Mouse (Mus musculus) layer of hippocampus, postnatal 25 days (tissue): ENCODE data around the gene Cd300c2. TPM values are rescaled to one million over a fixed set of nuclear protein-coding genes. Genes with fewer than 3 reads are reported as not detected.
"Not testable (repeated sequence)": the region's sequence is repeated elsewhere in the genome, so short reads cannot be mapped to it uniquely, and the experiment has no call there.

Experiments used
- DNase-seq, 2 experiments: peaks; one replicate each; pipeline ENCODE4 v3.0.0; 2022; ENCODE audit warnings: mixed read lengths in 2 of 2, low spot score in 1 of 2; ENCODE audit errors: extremely low spot score in 1 of 2
- total RNA-seq, 2 experiments: library from RNA; stranded (reverse); gene quantifications; 2 replicates each; pipeline ENCODE4 v1.2.3; 2021

The Cd300c2 gene
- total RNA-seq: 1 to 10 TPM; 4.1 to 4.5 TPM

- DNase-seq: no peak
Measured at GRCm38 (mm10) chr11:115001474-115002040, at the start of gene Cd300c2. Cd300c2 (minus strand) TSS chr11:115001880.

- peak in 1 of 2 experiments; percentile 22 for DNase-seq
Measured at GRCm38 (mm10) chr11:115049282-115049895, 47.7 kb upstream of the Cd300c2 start.

- DNase-seq: no peak
Measured at GRCm38 (mm10) chr11:115048259-115048658, 46.6 kb upstream of the Cd300c2 start, which contains the start of gene Cd300ld3. Cd300ld3 (minus strand) TSS chr11:115048409.

GRCm38 (mm10) chr11:115037669-115038068, 36.0 kb upstream of the Cd300c2 start, which contains the start of gene Cd300ld5:
Cd300ld5 (minus strand) TSS chr11:115037769.
- not testable (repeated sequence) for DNase-seq

- not testable (repeated sequence) for DNase-seq
Measured at GRCm38 (mm10) chr11:115026912-115027311, 25.2 kb upstream of the Cd300c2 start, which contains the start of gene Cd300ld4. Cd300ld4 (minus strand) TSS chr11:115027012.

GRCm38 (mm10) chr11:115016093-115016492, 14.4 kb upstream of the Cd300c2 start, which contains the start of gene Cd300ld2:
Cd300ld2 (minus strand) TSS chr11:115016193.
- DNase-seq: not testable (repeated sequence)

- DNase-seq: no peak
Measured at GRCm38 (mm10) chr11:115004070-115004469, 2.4 kb upstream of the Cd300c2 start.

- DNase-seq: no peak
Measured at GRCm38 (mm10) chr11:114989793-114990192, 11.9 kb downstream of the Cd300c2 start, which contains the start of gene Cd300ld. Cd300ld (minus strand) TSS chr11:114989922.

GRCm38 (mm10) chr11:114981866-114982265, 19.8 kb downstream of the Cd300c2 start:
- no peak for DNase-seq

- DNase-seq: no peak
Measured at GRCm38 (mm10) chr11:114972726-114973125, 29.0 kb downstream of the Cd300c2 start.

- DNase-seq: no peak
Measured at GRCm38 (mm10) chr11:114968752-114969207, 32.9 kb downstream of the Cd300c2 start, which contains the start of gene Cd300c. Cd300c (minus strand) TSS chr11:114969157.

- DNase-seq: no peak
Measured at GRCm38 (mm10) chr11:114965182-114965828, 36.4 kb downstream of the Cd300c2 start.

GRCm38 (mm10) chr11:114960369-114960768, 41.3 kb downstream of the Cd300c2 start:
- DNase-seq: no peak

Other genes starting within 250 kb of the Cd300c2 start
- 10 to 100 TPM in 1 of 2 experiments, 1 to 10 TPM in 1; 6.6 to 11.5 TPM for gene Kif19a, start 236.5 kb downstream of the Cd300c2 start, total RNA-seq
- gene Btbd17, start 205.9 kb downstream of the Cd300c2 start, total RNA-seq: 10 to 100 TPM; 27.8 to 30.9 TPM
- not detected for gene Gpr142, start 203.0 kb downstream of the Cd300c2 start, total RNA-seq
- gene Gprc5c, start 150.7 kb downstream of the Cd300c2 start, total RNA-seq: 1 to 10 TPM; 2.8 to 4.5 TPM
- gene Cd300a, start 111.8 kb downstream of the Cd300c2 start, total RNA-seq: under 1 TPM; 0.37 to 0.52 TPM
- gene Cd300lb, start 67.5 kb downstream of the Cd300c2 start, total RNA-seq: not detected
- not detected for gene Cd300c, start 32.7 kb downstream of the Cd300c2 start, total RNA-seq
- gene Cd300ld, start 12.0 kb downstream of the Cd300c2 start, total RNA-seq: not detected
- not detected for gene Cd300ld2, start 14.3 kb upstream of the Cd300c2 start, total RNA-seq
- under 1 TPM in 1 of 2 experiments, not detected in 1; 0.86 TPM for gene Cd300ld4, start 25.1 kb upstream of the Cd300c2 start, total RNA-seq
- gene Cd300ld5, start 35.9 kb upstream of the Cd300c2 start, total RNA-seq: 1 to 10 TPM in 1 of 2 experiments, not detected in 1; 2.3 TPM
- gene Cd300ld3, start 46.5 kb upstream of the Cd300c2 start, total RNA-seq: under 1 TPM in 1 of 2 experiments, not detected in 1; 0.86 TPM
- not detected for gene Cd300e, start 60.3 kb upstream of the Cd300c2 start, total RNA-seq
- gene Rab37, start 89.6 kb upstream of the Cd300c2 start, total RNA-seq: 1 to 10 TPM; 1.8 to 2.0 TPM
- gene Cd300lf, start 132.1 kb upstream of the Cd300c2 start, total RNA-seq: under 1 TPM; 0.35 to 0.39 TPM
- gene Slc9a3r1, start 161.5 kb upstream of the Cd300c2 start, total RNA-seq: 10 to 100 TPM; 74.8 to 76.3 TPM
- 10 to 100 TPM; 19.0 to 19.4 TPM for gene Tmem104, start 185.6 kb upstream of the Cd300c2 start, total RNA-seq
- 10 to 100 TPM; 16.6 to 21.3 TPM for gene Nat9, start 186.0 kb upstream of the Cd300c2 start, total RNA-seq